Mouse (Mus musculus) neural tube, embryonic 11.5 days (tissue): ENCODE measurements around the gene Lrrtm4. TPM values are rescaled to one million over a fixed set of nuclear protein-coding genes. Genes with fewer than 3 reads are reported as not detected.
A peak's percentile ranks its signal among the peaks of the same experiment; 100 is the strongest.

Experiments
- ATAC-seq: fragments of 200-750 bp; cut with Nextera tagmentation; 2 replicates; pipeline ENCODE4 v1.8.0; 2017; ENCODE audit warnings: moderate number of reproducible peaks, mild to moderate bottlenecking, moderate TSS enrichment, moderate library complexity; ENCODE audit not compliant: insufficient read depth, low FRiP score, low TSS enrichment
- DNase-seq: peaks from one replicate; pipeline ENCODE4 v3.0.0-alpha.2; 2015; ENCODE audit warnings: low spot score
- H3K27ac ChIP-seq: fragments of 300-500 bp; sonication (generic); 2 replicates; pipeline ENCODE4 v1.5.1; 2014; ENCODE audit warnings: low read depth, mild to moderate bottlenecking, low read length
- H3K27me3 ChIP-seq: fragments of 300-500 bp; sonication (generic); 2 replicates; pipeline ENCODE4 v1.6.1; 2014; ENCODE audit warnings: mild to moderate bottlenecking, low read length, mixed read lengths; ENCODE audit not compliant: control insufficient read depth, insufficient read depth
- H3K36me3 ChIP-seq: fragments of 300-500 bp; sonication (generic); 2 replicates; pipeline ENCODE4 v1.6.1; 2014; ENCODE audit warnings: mild to moderate bottlenecking, low read length, moderate library complexity, mixed read lengths; ENCODE audit not compliant: control insufficient read depth, insufficient read depth
- H3K4me1 ChIP-seq: fragments of 300-500 bp; sonication (generic); 2 replicates; pipeline ENCODE4 v1.6.1; 2014; ENCODE audit warnings: low read length, mixed read lengths; ENCODE audit not compliant: control insufficient read depth, insufficient read depth
- H3K4me2 ChIP-seq: fragments of 300-500 bp; sonication (generic); 2 replicates; pipeline ENCODE4 v1.6.1; 2014; ENCODE audit warnings: low read depth, mild to moderate bottlenecking, moderate library complexity
- H3K4me3 ChIP-seq: fragments of 300-500 bp; sonication (generic); 2 replicates; pipeline ENCODE4 v1.5.1; 2014; ENCODE audit warnings: low read depth, low read length
- H3K9ac ChIP-seq: fragments of 300-500 bp; sonication (generic); 2 replicates; pipeline ENCODE4 v1.6.1; 2014; ENCODE audit warnings: mild to moderate bottlenecking, low read length
- H3K9me3 ChIP-seq: fragments of 300-500 bp; sonication (generic); 2 replicates; pipeline ENCODE4 v1.6.1; 2016; ENCODE audit warnings: low read length; ENCODE audit not compliant: control insufficient read depth
- WGBS: fragments of 180-500 bp; shearing (Covaris S2); extraction: QIAGEN DNeasy Blood & Tissue Kit; methylation state at CpG from one replicate; pipeline ENCODE4 v1.1.7; 2014; 5-methylcytosine and 5-hydroxymethylcytosine counted together
- polyA plus RNA-seq: library from polyadenylated mRNA; unstranded; fragments of >200 nt; fragmentation: Nextera tagmentation; extraction: Ambion mirVana; gene quantifications from 2 replicates; pipeline ENCODE4 v1.2.1, GENCODE M21; 2014

The Lrrtm4 gene
- polyA plus RNA-seq, 1 experiment from 2014 or later: 5.5 TPM

- Histone ChIP-seq H3K27me3 (no peaks in the 10 kb centered on the region), H3K4me1 (no peaks in the 10 kb centered on the region), H3K9me3 (no peaks in the 10 kb centered on the region), H3K36me3 (no peaks in the 10 kb centered on the region), H3K4me3 (no peak overlapping the region), H3K9ac (no peak overlapping the region), H3K27ac (no peak overlapping the region), H3K4me2 (no peak overlapping the region)
- 87% methylated on average over 5 of the region's 5 CpGs for WGBS
- ATAC-seq: no peak
- DNase-seq: no peak
Measured at GRCm38 (mm10) chr6:80662729-80663128, 644.1 kb downstream of the Lrrtm4 start.

- Histone ChIP-seq H3K27ac (no peak overlapping the region), H3K9ac (no peak overlapping the region), H3K9me3 (no peaks in the 10 kb centered on the region), H3K36me3 (no peaks in the 10 kb centered on the region), H3K4me3 (no peak overlapping the region), H3K4me1 (no peaks in the 10 kb centered on the region), H3K27me3 (no peaks in the 10 kb centered on the region), H3K4me2 (no peak overlapping the region)
- no peak for DNase-seq
- ATAC-seq: no peak
- 62% methylated on average over 4 of the region's 4 CpGs for WGBS
Measured at GRCm38 (mm10) chr6:80664039-80664438, 645.4 kb downstream of the Lrrtm4 start.

- no peaks in the 10 kb centered on the region for H3K9me3 ChIP-seq
- 69% methylated on average over 2 of the region's 2 CpGs for WGBS
- no peak for ATAC-seq
Measured at GRCm38 (mm10) chr6:80704183-80704582, 685.5 kb downstream of the Lrrtm4 start.

GRCm38 (mm10) chr6:80720468-80720867, 701.8 kb downstream of the Lrrtm4 start:
- DNase-seq (no peak), ATAC-seq (no peak)
- H3K36me3 ChIP-seq: no peaks in the 10 kb centered on the region
- H3K4me2 ChIP-seq: no peak overlapping the region
- H3K4me3 ChIP-seq: no peak overlapping the region
- no peak overlapping the region for H3K9ac ChIP-seq
- WGBS: 81% methylated on average over 5 of the region's 5 CpGs
- H3K9me3 ChIP-seq: no peaks in the 10 kb centered on the region
- no peak overlapping the region for H3K27ac ChIP-seq
- no peaks in the 10 kb centered on the region for H3K4me1 ChIP-seq
- H3K27me3 ChIP-seq: no peaks in the 10 kb centered on the region

More at GRCm38 (mm10) chr6:80704183-80704582, 685.5 kb downstream of the Lrrtm4 start:
- DNase-seq: no peak
- Histone ChIP-seq H3K36me3 (no peaks in the 10 kb centered on the region), H3K4me3 (no peak overlapping the region), H3K27me3 (no peaks in the 10 kb centered on the region), H3K4me1 (no peaks in the 10 kb centered on the region), H3K9ac (no peak overlapping the region), H3K4me2 (no peak overlapping the region), H3K27ac (no peak overlapping the region)

- DNase-seq: no peak
- 91% methylated on average over 3 of the region's 3 CpGs for WGBS
- no peak overlapping the region for H3K27ac ChIP-seq
- ATAC-seq: no peak
- no peaks in the 10 kb centered on the region for H3K4me1 ChIP-seq
- no peak overlapping the region for H3K4me3 ChIP-seq
- H3K9me3 ChIP-seq: no peaks in the 10 kb centered on the region
- no peak overlapping the region for H3K9ac ChIP-seq
- no peaks in the 10 kb centered on the region for H3K36me3 ChIP-seq
- no peak overlapping the region for H3K4me2 ChIP-seq
- no peaks in the 10 kb centered on the region for H3K27me3 ChIP-seq
Measured at GRCm38 (mm10) chr6:80733416-80733815, 714.7 kb downstream of the Lrrtm4 start.

GRCm38 (mm10) chr6:80750769-80751168, 732.1 kb downstream of the Lrrtm4 start:
- no peak overlapping the region for H3K9ac ChIP-seq
- no peaks in the 10 kb centered on the region for H3K36me3 ChIP-seq
- ATAC-seq (no peak), DNase-seq (no peak)
- no peak overlapping the region for H3K4me2 ChIP-seq
- H3K4me3 ChIP-seq: no peak overlapping the region
- H3K27ac ChIP-seq: no peak overlapping the region
- no peaks in the 10 kb centered on the region for H3K9me3 ChIP-seq
- no peaks in the 10 kb centered on the region for H3K27me3 ChIP-seq
- H3K4me1 ChIP-seq: no peaks in the 10 kb centered on the region
- WGBS: 79% methylated on average over 2 of the region's 2 CpGs

GRCm38 (mm10) chr6:80760641-80761204, 742.0 kb downstream of the Lrrtm4 start:
- 88% methylated on average over 5 of the region's 5 CpGs for WGBS
- Histone ChIP-seq H3K4me3 (no peak overlapping the region), H3K4me1 (no peaks in the 10 kb centered on the region), H3K4me2 (no peak overlapping the region), H3K27me3 (no peaks in the 10 kb centered on the region), H3K27ac (no peak overlapping the region), H3K36me3 (no peaks in the 10 kb centered on the region), H3K9ac (no peak overlapping the region), H3K9me3 (no peaks in the 10 kb centered on the region)
- no peak for DNase-seq
- ATAC-seq: no peak

- ATAC-seq: peak; percentile 60; the same call in 1 of the 2 replicates
- no peak overlapping the region for H3K4me2 ChIP-seq
- H3K27ac ChIP-seq: no peak overlapping the region
- DNase-seq: peak; percentile 10
- no peaks in the 10 kb centered on the region for H3K9me3 ChIP-seq
- H3K27me3 ChIP-seq: no peaks in the 10 kb centered on the region
- H3K4me1 ChIP-seq: no peaks in the 10 kb centered on the region
- H3K4me3 ChIP-seq: no peak overlapping the region
- H3K36me3 ChIP-seq: no peaks in the 10 kb centered on the region
- H3K9ac ChIP-seq: no peak overlapping the region
Measured at GRCm38 (mm10) chr6:80786282-80786681, 767.6 kb downstream of the Lrrtm4 start.

GRCm38 (mm10) chr6:80823753-80824152, 805.1 kb downstream of the Lrrtm4 start:
- no peaks in the 10 kb centered on the region for H3K9me3 ChIP-seq
- ATAC-seq: no peak

More at GRCm38 (mm10) chr6:80823753-80824152, 805.1 kb downstream of the Lrrtm4 start:
- 84% methylated on average over 5 of the region's 5 CpGs for WGBS
- Histone ChIP-seq H3K27me3 (no peaks in the 10 kb centered on the region), H3K4me2 (no peak overlapping the region), H3K36me3 (no peaks in the 10 kb centered on the region), H3K4me3 (no peak overlapping the region), H3K27ac (no peak overlapping the region), H3K9ac (no peak overlapping the region), H3K4me1 (no peaks in the 10 kb centered on the region)
- DNase-seq: no peak
